Mouse (Mus musculus): ENCODE results near the gene Bag3.

The Bag3 gene

GRCm38 (mm10) chr7:128536074-128536473, 12.7 kb downstream of the Bag3 start:
- DNase-seq (ENCODE audit: extremely low spot score, low read depth, low spot score): no peak

- no peak for DNase-seq (ENCODE audit: extremely low spot score, low read depth, low spot score)
Observed at GRCm38 (mm10) chr7:128537676-128538075, 14.3 kb downstream of the Bag3 start.

GRCm38 (mm10) chr7:128538196-128538595, 14.8 kb downstream of the Bag3 start:
- DNase-seq (ENCODE audit: extremely low spot score, low read depth, low spot score): no peak

GRCm38 (mm10) chr7:128538769-128539168, 15.4 kb downstream of the Bag3 start:
- no peak for DNase-seq (ENCODE audit: extremely low spot score, low read depth, low spot score)

GRCm38 (mm10) chr7:128540111-128540510, 16.7 kb downstream of the Bag3 start:
- DNase-seq (ENCODE audit: extremely low spot score, low read depth, low spot score): no peak

GRCm38 (mm10) chr7:128540734-128541133, 17.3 kb downstream of the Bag3 start:
- DNase-seq (ENCODE audit: extremely low spot score, low read depth, low spot score): no peak

GRCm38 (mm10) chr7:128541186-128541585, 17.8 kb downstream of the Bag3 start:
- DNase-seq (ENCODE audit: extremely low spot score, low read depth, low spot score): no peak

- no peak for DNase-seq (ENCODE audit: extremely low spot score, low read depth, low spot score)
Observed at GRCm38 (mm10) chr7:128541771-128542170, 18.4 kb downstream of the Bag3 start.

GRCm38 (mm10) chr7:128542488-128542887, 19.1 kb downstream of the Bag3 start:
- no peak for DNase-seq (ENCODE audit: extremely low spot score, low read depth, low spot score)

- no peak for DNase-seq (ENCODE audit: extremely low spot score, low read depth, low spot score)
Observed at GRCm38 (mm10) chr7:128543148-128543855, 19.9 kb downstream of the Bag3 start.

- no peak for DNase-seq (ENCODE audit: extremely low spot score, low read depth, low spot score)
Observed at GRCm38 (mm10) chr7:128543961-128544360, 20.5 kb downstream of the Bag3 start.

- DNase-seq (ENCODE audit: extremely low spot score, low read depth, low spot score): no peak
Observed at GRCm38 (mm10) chr7:128544566-128545262, 21.3 kb downstream of the Bag3 start.

GRCm38 (mm10) chr7:128546031-128546430, 22.6 kb downstream of the Bag3 start:
- no peak for DNase-seq (ENCODE audit: extremely low spot score, low read depth, low spot score)

GRCm38 (mm10) chr7:128549137-128549536, 25.7 kb downstream of the Bag3 start:
- DNase-seq (ENCODE audit: extremely low spot score, low read depth, low spot score): no peak

- no peak for DNase-seq (ENCODE audit: extremely low spot score, low read depth, low spot score)
Observed at GRCm38 (mm10) chr7:128550328-128551086, 27.1 kb downstream of the Bag3 start.

GRCm38 (mm10) chr7:128551087-128551457, 27.7 kb downstream of the Bag3 start:
- DNase-seq (ENCODE audit: extremely low spot score, low read depth, low spot score): no peak

- DNase-seq (ENCODE audit: extremely low spot score, low read depth, low spot score): no peak
Observed at GRCm38 (mm10) chr7:128553105-128553705, 29.8 kb downstream of the Bag3 start.

GRCm38 (mm10) chr7:128554502-128554901, 31.1 kb downstream of the Bag3 start:
- no peak for DNase-seq (ENCODE audit: extremely low spot score, low read depth, low spot score)

- DNase-seq (ENCODE audit: extremely low spot score, low read depth, low spot score): no peak
Observed at GRCm38 (mm10) chr7:128555141-128555750, 31.8 kb downstream of the Bag3 start.

- no peak for DNase-seq (ENCODE audit: extremely low spot score, low read depth, low spot score)
Observed at GRCm38 (mm10) chr7:128556923-128557430, 33.6 kb downstream of the Bag3 start.

GRCm38 (mm10) chr7:128563373-128563772, 40.0 kb downstream of the Bag3 start:
- no peak for DNase-seq (ENCODE audit: extremely low spot score, low read depth, low spot score)

Measured in hindlimb bud, embryonic 11.5 days (tissue).